Mouse (Mus musculus) left cerebral cortex, postnatal 25 days (tissue): ENCODE measurements around the gene Hcls1. TPM values are rescaled to one million over a fixed set of nuclear protein-coding genes. Genes with fewer than 3 reads are reported as not detected.

ENCODE experiments used
- DNase-seq, 2 experiments: peaks; one replicate each; pipeline ENCODE4 v3.0.0; 2022; ENCODE audit warnings: low spot score in 2 of 2, mixed read lengths in 1 of 2
- intact Hi-C: fragments of 180-260 bp; cut with DNase I; formaldehyde crosslinking; loops from one replicate; pipeline ENCODE4 v1.15.1; 2025
- total RNA-seq, 2 experiments: library from RNA; stranded (reverse); gene quantifications; 2 replicates each; pipeline ENCODE4 v1.2.3; 2021

The Hcls1 gene
- 1 to 10 TPM; 4.3 to 4.8 TPM for total RNA-seq

- DNase-seq: no peak
- intact Hi-C loops: no loop called here
These were observed at the start of gene Hcls1 for GRCm38 (mm10) chr16:36934841-36935620. Gene Hcls1, plus strand, starts transcription at chr16:36934983.

GRCm38 (mm10) chr16:36885912-36886311, 48.9 kb upstream of the Hcls1 start:
- intact Hi-C loops: no loop called here

GRCm38 (mm10) chr16:36887546-36887945, 47.2 kb upstream of the Hcls1 start:
- DNase-seq: no peak
- intact Hi-C loops: no loop called here

More at GRCm38 (mm10) chr16:36885912-36886311, 48.9 kb upstream of the Hcls1 start:
- DNase-seq: no peak

- intact Hi-C loops: no loop called here
- no peak for DNase-seq
These were observed 44.2 kb upstream of the Hcls1 start for GRCm38 (mm10) chr16:36890559-36890958.

- DNase-seq: no peak
- intact Hi-C loops: no loop called here
These were observed 43.4 kb upstream of the Hcls1 start for GRCm38 (mm10) chr16:36891415-36891814.

GRCm38 (mm10) chr16:36893317-36893716, 41.5 kb upstream of the Hcls1 start:
- intact Hi-C loops: no loop called here
- no peak for DNase-seq

- intact Hi-C loops: no loop called here
These were observed 38.1 kb upstream of the Hcls1 start for GRCm38 (mm10) chr16:36896712-36897111.

GRCm38 (mm10) chr16:36903156-36903555, 31.6 kb upstream of the Hcls1 start:
- intact Hi-C loops: no loop called here
- no peak for DNase-seq

More at GRCm38 (mm10) chr16:36896712-36897111, 38.1 kb upstream of the Hcls1 start:
- no peak for DNase-seq

- intact Hi-C loops: no loop called here
- no peak for DNase-seq
These were observed 22.9 kb upstream of the Hcls1 start for GRCm38 (mm10) chr16:36911909-36912308.

- DNase-seq: no peak
- intact Hi-C loops: no loop called here
These were observed 22.5 kb upstream of the Hcls1 start for GRCm38 (mm10) chr16:36912311-36912710.

GRCm38 (mm10) chr16:36914195-36914594, 20.6 kb upstream of the Hcls1 start:
- peak in 1 of 2 experiments; percentile 29 for DNase-seq
- intact Hi-C loops: no loop called here

GRCm38 (mm10) chr16:36918505-36918904, 16.3 kb upstream of the Hcls1 start:
- intact Hi-C loops: loop anchor here (2.0 kb wide), 1 partner anchor 92 kb away; the partner anchor contains the start of gene Polq

GRCm38 (mm10) chr16:36920410-36920809, 14.4 kb upstream of the Hcls1 start:
- intact Hi-C loops: no loop called here
- DNase-seq: no peak

More at GRCm38 (mm10) chr16:36918505-36918904, 16.3 kb upstream of the Hcls1 start:
- DNase-seq: peak in 1 of 2 experiments; percentile 66

- no peak for DNase-seq
- intact Hi-C loops: no loop called here
These were observed 13.6 kb upstream of the Hcls1 start for GRCm38 (mm10) chr16:36921067-36921613.

GRCm38 (mm10) chr16:36921980-36922379, 12.8 kb upstream of the Hcls1 start:
- intact Hi-C loops: no loop called here
- DNase-seq: no peak

GRCm38 (mm10) chr16:36924312-36924711, 10.5 kb upstream of the Hcls1 start:
- intact Hi-C loops: no loop called here
- DNase-seq: no peak

- intact Hi-C loops: no loop called here
- DNase-seq: no peak
These were observed 9.4 kb upstream of the Hcls1 start for GRCm38 (mm10) chr16:36925351-36925750.

GRCm38 (mm10) chr16:36925797-36926196, 9.0 kb upstream of the Hcls1 start:
- DNase-seq: peak in 1 of 2 experiments; percentile 72
- intact Hi-C loops: no loop called here

- DNase-seq: peak in 1 of 2 experiments; percentile 81
- intact Hi-C loops: no loop called here
These were observed 8.0 kb upstream of the Hcls1 start for GRCm38 (mm10) chr16:36926514-36927447.

- DNase-seq: no peak
- intact Hi-C loops: no loop called here
These were observed 7.2 kb upstream of the Hcls1 start for GRCm38 (mm10) chr16:36927495-36928105.
